Mouse (Mus musculus) liver, embryonic 15.5 days (tissue): Measurements from ENCODE around the gene Cd3eap. TPM values are rescaled to one million over a fixed set of nuclear protein-coding genes. Genes with fewer than 3 reads are reported as not detected.

ENCODE experiments used
- ATAC-seq: fragments of 200-750 bp; cut with Nextera tagmentation; 2 replicates; pipeline ENCODE4 v1.8.0; 2017; ENCODE audit warnings: moderate number of reproducible peaks, mild to moderate bottlenecking, moderate library complexity; ENCODE audit not compliant: insufficient read depth
- H3K27ac ChIP-seq: fragments of 300-500 bp; sonication (generic); replicated peaks from 2 replicates; pipeline ENCODE4 v1.5.1; 2015; ENCODE audit warnings: mild to moderate bottlenecking, inconsistent platforms
- H3K27me3 ChIP-seq: fragments of 300-500 bp; sonication (generic); 2 replicates; pipeline ENCODE4 v1.6.1; 2015; ENCODE audit warnings: mild to moderate bottlenecking, inconsistent platforms
- H3K36me3 ChIP-seq: fragments of 300-500 bp; sonication (generic); replicated peaks from 2 replicates; pipeline ENCODE4 v1.6.1; 2015; ENCODE audit warnings: moderate library complexity, mild to moderate bottlenecking, inconsistent platforms
- H3K4me1 ChIP-seq: fragments of 300-500 bp; sonication (generic); replicated peaks from 2 replicates; pipeline ENCODE4 v1.6.1; 2015; ENCODE audit warnings: inconsistent platforms
- H3K4me2 ChIP-seq: fragments of 300-500 bp; sonication (generic); 2 replicates; pipeline ENCODE4 v1.6.1; 2015; ENCODE audit warnings: moderate library complexity, mild to moderate bottlenecking, inconsistent platforms
- H3K4me3 ChIP-seq: fragments of 300-500 bp; sonication (generic); replicated peaks from 2 replicates; pipeline ENCODE4 v1.5.1; 2015; ENCODE audit warnings: mild to moderate bottlenecking, inconsistent platforms
- H3K9ac ChIP-seq: fragments of 300-500 bp; sonication (generic); 2 replicates; pipeline ENCODE4 v1.6.1; 2015; ENCODE audit warnings: moderate library complexity, mild to moderate bottlenecking, inconsistent platforms
- H3K9me3 ChIP-seq: fragments of 300-500 bp; sonication (generic); replicated peaks from 2 replicates; pipeline ENCODE4 v1.6.1; 2016; ENCODE audit warnings: inconsistent platforms
- WGBS: fragments of 180-500 bp; shearing (Covaris S2); methylation state at CpG from one replicate; pipeline ENCODE4 v1.1.7; 2015; ENCODE audit warnings: mixed read lengths; ENCODE audit not compliant: insufficient replicate concordance; 5-methylcytosine and 5-hydroxymethylcytosine counted together
- polyA plus RNA-seq: library from polyadenylated mRNA; unstranded; fragments of >200 nt; fragmentation: Nextera tagmentation; extraction: Ambion mirVana; gene quantifications from 2 replicates; pipeline ENCODE4 v1.2.1, GENCODE M21; 2015

The Cd3eap gene
- polyA plus RNA-seq, 1 experiment from 2014 or later = 8.1 TPM

DNA sequence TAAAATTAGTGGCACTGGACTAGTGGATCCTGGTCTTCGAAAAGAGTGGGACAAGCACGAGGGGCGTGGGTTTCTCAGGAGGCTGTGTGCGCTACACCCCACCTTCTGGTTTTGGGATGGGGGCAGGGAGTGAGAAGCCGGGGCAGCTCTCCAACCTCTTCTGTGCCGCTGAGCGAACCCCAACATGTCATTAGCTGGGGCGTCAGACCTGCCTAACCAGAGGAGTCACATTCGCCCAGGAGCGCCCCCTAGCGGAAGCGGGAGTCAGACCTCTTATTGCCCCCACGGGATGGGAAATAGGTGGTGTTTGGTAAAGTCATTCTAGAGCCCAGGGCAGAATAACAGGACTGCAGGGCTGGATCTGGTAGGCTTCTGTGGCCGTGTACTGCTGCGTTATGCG lies 2.4 kb upstream of the Cd3eap start:
- Histone ChIP-seq H3K27me3 (0 out of 2 replicates have a peak, but pooled peaks cover 9% of the 10 kb centered on the region), H3K4me2 (peak overlapping the region; percentile 99), H3K36me3 (peaks cover 11% of the 10 kb centered on the region; the same call in 1 of the 2 replicates), H3K9me3 (no peaks in the 10 kb centered on the region), H3K27ac (no peak overlapping the region), H3K4me3 (peak overlapping the region; percentile 71), H3K4me1 (peaks cover 66% of the 10 kb centered on the region), H3K9ac (peak overlapping the region; percentile 72)
- 9% methylated on average over 16 of the region's 16 CpGs for WGBS
- ATAC-seq = no peak

DNA sequence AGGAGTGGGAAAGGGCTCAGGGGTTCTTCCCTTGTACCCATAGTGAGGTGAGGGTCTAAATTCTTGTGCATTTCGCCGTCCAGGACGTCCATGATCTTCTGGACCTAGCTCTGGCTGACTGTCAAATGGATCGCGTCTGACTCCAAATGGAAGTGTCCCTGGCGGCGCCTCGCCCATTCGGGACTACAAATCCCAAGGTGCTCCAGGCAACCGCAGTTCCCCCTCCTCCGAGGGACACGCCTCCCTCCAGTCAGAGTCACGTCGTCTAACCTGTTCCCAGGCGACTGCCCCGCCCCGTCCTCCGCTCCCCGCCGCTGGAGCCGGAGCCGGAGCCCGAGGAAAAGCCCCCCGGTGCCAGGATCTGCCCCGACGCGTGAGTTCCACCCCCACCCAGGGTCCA lies 1.7 kb upstream of the Cd3eap start:
- Histone ChIP-seq H3K4me3 (peak overlapping the region; percentile 71), H3K4me2 (peak overlapping the region; percentile 99), H3K4me1 (peaks cover 66% of the 10 kb centered on the region), H3K9ac (peak overlapping the region; percentile 72), H3K27ac (peak overlapping the region; percentile 75; the same call in 1 of the 2 replicates), H3K36me3 (peaks cover 16% of the 10 kb centered on the region), H3K9me3 (no peaks in the 10 kb centered on the region), H3K27me3 (0 out of 2 replicates have a peak, but pooled peaks cover 9% of the 10 kb centered on the region)
- ATAC-seq = peak; percentile 69
- WGBS = under 1% methylated on average over 27 of the region's 27 CpGs

GRCm38 (mm10) chr7:19359892-19360641 lies 784 bp upstream of the Cd3eap start:
- Histone ChIP-seq H3K27ac (peak overlapping the region; percentile 75), H3K9me3 (no peaks in the 10 kb centered on the region), H3K4me1 (peaks cover 66% of the 10 kb centered on the region), H3K9ac (peak overlapping the region; percentile 61), H3K27me3 (0 out of 2 replicates have a peak, but pooled peaks cover 9% of the 10 kb centered on the region), H3K4me3 (peak overlapping the region; percentile 71), H3K36me3 (peaks cover 22% of the 10 kb centered on the region), H3K4me2 (peak overlapping the region; percentile 99)
- WGBS = under 1% methylated on average over 45 of the region's 45 CpGs
- peak; percentile 65 for ATAC-seq

GRCm38 (mm10) chr7:19358634-19359033 lies 649 bp downstream of the Cd3eap start:
- Histone ChIP-seq H3K4me3 (peak overlapping the region; percentile 71), H3K27ac (no peak overlapping the region), H3K9ac (peak overlapping the region; percentile 61; the same call in 1 of the 2 replicates), H3K4me2 (peak overlapping the region; percentile 99), H3K36me3 (peaks cover 30% of the 10 kb centered on the region), H3K27me3 (0 out of 2 replicates have a peak, but pooled peaks cover 2% of the 10 kb centered on the region), H3K4me1 (peaks cover 60% of the 10 kb centered on the region), H3K9me3 (no peaks in the 10 kb centered on the region)
- WGBS = 9% methylated on average over 13 of the region's 13 CpGs
- no peak for ATAC-seq

DNA sequence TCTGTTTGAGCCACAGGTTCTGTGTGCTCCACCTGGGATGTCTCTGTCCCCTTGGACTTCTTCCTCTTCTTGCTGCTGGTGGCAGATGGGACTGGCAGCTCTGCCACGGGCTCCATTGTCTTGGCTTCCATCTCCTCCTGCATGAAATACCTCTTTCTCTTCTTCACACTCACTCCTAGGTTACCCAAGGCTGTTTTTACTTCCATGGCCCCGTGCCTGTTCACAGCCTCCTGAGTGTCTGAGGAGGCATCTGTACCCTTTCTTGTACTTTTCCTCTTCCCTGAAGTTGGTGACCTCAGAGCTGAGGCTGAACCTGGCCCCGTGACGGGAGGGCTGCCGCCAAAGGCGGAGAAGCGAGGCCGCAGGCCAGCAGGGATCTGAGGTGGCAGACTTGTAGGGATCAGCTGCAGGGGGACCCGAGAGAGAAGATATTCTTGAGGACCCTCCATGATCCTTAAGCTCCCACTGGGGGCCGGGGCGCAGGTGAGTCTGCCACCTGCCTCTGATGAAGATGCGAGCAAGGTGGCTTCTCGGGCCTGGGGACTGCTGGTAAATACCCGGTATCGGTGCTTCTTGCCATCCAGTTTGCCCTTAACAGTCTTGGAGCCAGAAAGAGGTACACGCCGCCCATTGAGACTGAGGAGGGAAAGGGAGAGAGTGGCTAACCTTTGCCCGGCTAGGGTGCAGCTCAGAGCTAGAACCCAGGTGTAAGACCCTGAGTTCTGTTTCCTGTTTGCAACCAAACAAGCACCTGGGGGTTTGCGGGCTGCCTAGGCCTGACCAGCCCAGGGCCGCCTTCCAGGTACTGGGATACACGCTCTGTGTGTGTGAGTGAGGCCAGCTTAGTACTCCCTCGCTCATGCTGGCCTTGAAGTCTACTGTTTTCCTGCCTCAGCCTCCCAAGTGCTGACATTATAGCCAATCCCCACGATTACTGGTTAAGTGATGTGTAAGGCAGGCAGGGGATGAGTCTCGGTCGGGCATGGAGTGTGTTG lies 1.6 kb downstream of the Cd3eap start:
- H3K4me3 ChIP-seq = peak overlapping the region; percentile 71; the same call in 1 of the 2 replicates
- H3K36me3 ChIP-seq = peaks cover 30% of the 10 kb centered on the region
- 83% methylated on average over 25 of the region's 25 CpGs for WGBS
- no peaks in the 10 kb centered on the region for H3K27me3 ChIP-seq
- H3K4me2 ChIP-seq = peak overlapping the region; percentile 99
- no peaks in the 10 kb centered on the region for H3K9me3 ChIP-seq
- H3K27ac ChIP-seq = peak overlapping the region; percentile 24; the same call in 1 of the 2 replicates
- peaks cover 58% of the 10 kb centered on the region for H3K4me1 ChIP-seq
- no peak overlapping the region for H3K9ac ChIP-seq
- no peak for ATAC-seq

- H3K4me1 ChIP-seq = peaks cover 44% of the 10 kb centered on the region
- peaks cover 30% of the 10 kb centered on the region for H3K36me3 ChIP-seq
- no peak for ATAC-seq
- H3K9ac ChIP-seq = no peak overlapping the region
- H3K4me3 ChIP-seq = no peak overlapping the region
- H3K9me3 ChIP-seq = no peaks in the 10 kb centered on the region
- no peak overlapping the region for H3K27ac ChIP-seq
- H3K27me3 ChIP-seq = no peaks in the 10 kb centered on the region
- 72% methylated on average over 10 of the region's 10 CpGs for WGBS
- no peak overlapping the region for H3K4me2 ChIP-seq
These were observed 3.0 kb downstream of the Cd3eap start for GRCm38 (mm10) chr7:19356311-19356710.

GRCm38 (mm10) chr7:19354991-19355390 lies 4.3 kb downstream of the Cd3eap start:
- ATAC-seq = no peak
- H3K27ac ChIP-seq = no peak overlapping the region
- no peaks in the 10 kb centered on the region for H3K9me3 ChIP-seq
- WGBS = 81% methylated on average over 5 of the region's 5 CpGs
- H3K4me2 ChIP-seq = no peak overlapping the region
- H3K4me1 ChIP-seq = peaks cover 31% of the 10 kb centered on the region
- no peak overlapping the region for H3K4me3 ChIP-seq
- no peaks in the 10 kb centered on the region for H3K27me3 ChIP-seq
- H3K36me3 ChIP-seq = peaks cover 33% of the 10 kb centered on the region
- H3K9ac ChIP-seq = no peak overlapping the region

- H3K36me3 ChIP-seq = 0 out of 2 replicates have a peak, but pooled peaks cover 13% of the 10 kb centered on the region
- no peak overlapping the region for H3K4me3 ChIP-seq
- no peaks in the 10 kb centered on the region for H3K27me3 ChIP-seq
- peaks cover 9% of the 10 kb centered on the region for H3K4me1 ChIP-seq
- no peak overlapping the region for H3K27ac ChIP-seq
- H3K9ac ChIP-seq = no peak overlapping the region
- ATAC-seq = no peak
- WGBS = 78% methylated on average over 8 of the region's 8 CpGs
- no peak overlapping the region for H3K4me2 ChIP-seq
- H3K9me3 ChIP-seq = no peaks in the 10 kb centered on the region
These were observed 9.1 kb downstream of the Cd3eap start for GRCm38 (mm10) chr7:19350221-19350620.

DNA sequence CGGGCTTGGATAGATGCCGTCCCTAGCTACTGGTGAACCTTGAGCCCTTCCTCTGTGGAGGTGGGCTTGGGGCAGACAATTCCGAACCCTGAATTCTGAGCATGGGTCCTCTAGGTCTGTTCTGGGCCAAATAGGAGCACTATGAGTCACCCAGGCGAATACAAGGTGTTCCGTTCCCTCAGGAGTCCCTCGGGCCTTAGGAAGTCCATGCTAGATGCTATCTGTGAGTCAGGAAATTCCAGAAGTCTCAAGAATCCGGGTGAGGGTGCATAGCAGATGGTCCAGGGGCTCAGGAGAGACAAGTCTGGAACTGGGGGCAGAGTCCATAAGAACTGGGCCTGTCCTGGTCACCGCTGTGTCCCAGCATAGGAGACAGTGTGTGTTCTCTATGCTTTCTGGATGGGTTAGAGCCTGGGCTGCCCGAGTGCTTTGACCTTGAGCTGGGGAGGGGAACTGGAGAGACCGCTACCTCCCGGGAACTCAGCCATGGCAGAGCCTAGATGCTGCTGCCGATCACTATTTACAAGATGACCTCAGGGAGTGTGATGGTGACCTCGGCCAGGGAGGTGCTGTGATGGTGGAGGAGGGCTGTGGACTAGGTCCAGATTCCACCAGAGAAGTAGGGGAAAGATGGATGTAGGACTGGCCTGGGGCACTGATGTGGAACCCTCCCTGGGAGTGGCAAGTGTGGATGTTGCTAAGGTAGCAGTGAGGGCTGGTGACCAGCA lies 9.9 kb downstream of the Cd3eap start:
- no peak overlapping the region for H3K4me3 ChIP-seq
- H3K27me3 ChIP-seq = peaks cover 3% of the 10 kb centered on the region; the same call in 1 of the 2 replicates
- no peak overlapping the region for H3K9ac ChIP-seq
- 71% methylated on average over 13 of the region's 13 CpGs for WGBS
- H3K9me3 ChIP-seq = no peaks in the 10 kb centered on the region
- no peak overlapping the region for H3K4me2 ChIP-seq
- no peak overlapping the region for H3K27ac ChIP-seq
- ATAC-seq = no peak
- H3K36me3 ChIP-seq = 0 out of 2 replicates have a peak, but pooled peaks cover 6% of the 10 kb centered on the region
- peaks cover 17% of the 10 kb centered on the region for H3K4me1 ChIP-seq

- Histone ChIP-seq H3K27me3 (peaks cover 45% of the 10 kb centered on the region), H3K9me3 (no peaks in the 10 kb centered on the region), H3K4me2 (peak overlapping the region; percentile 88), H3K4me3 (peak overlapping the region; percentile 69), H3K27ac (peak overlapping the region; percentile 69; the same call in 1 of the 2 replicates), H3K36me3 (0 out of 2 replicates have a peak, but pooled peaks cover under 1% of the 10 kb centered on the region), H3K4me1 (peaks cover 41% of the 10 kb centered on the region), H3K9ac (peak overlapping the region; percentile 41)
- under 1% methylated on average over 31 of the region's 31 CpGs for WGBS
- ATAC-seq = peak; percentile 94
These were observed 14.3 kb downstream of the Cd3eap start for GRCm38 (mm10) chr7:19344938-19345471.
